Mouse (Mus musculus): Measurements from ENCODE around the gene Hdac9.

The Hdac9 gene

GRCm38 (mm10) chr12:34221014-34221413 lies 695.9 kb downstream of the Hdac9 start:
- DNase-seq (ENCODE audit: low read depth, low spot score) = no peak

GRCm38 (mm10) chr12:34220051-34220926 lies 696.6 kb downstream of the Hdac9 start:
- peak; percentile 9 for DNase-seq (ENCODE audit: low read depth, low spot score)

DNA sequence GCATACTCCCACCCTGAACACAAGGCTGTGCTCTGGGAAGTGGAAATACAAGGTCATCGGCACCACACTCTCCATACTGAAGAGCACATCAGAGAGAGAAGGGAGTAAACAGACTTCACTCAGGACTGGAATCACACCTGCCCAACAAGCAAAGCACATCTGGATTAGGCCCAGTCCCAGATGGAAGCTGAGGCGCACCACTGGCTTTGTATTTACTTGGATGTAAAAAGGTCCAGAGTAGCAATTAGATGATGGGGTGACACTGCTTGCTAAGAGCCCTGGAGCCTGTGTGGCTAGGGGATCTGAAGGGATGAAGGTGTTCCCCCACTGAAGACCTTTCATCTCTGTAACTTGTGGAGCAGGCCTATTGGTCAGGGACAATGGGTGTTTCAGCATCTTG lies 698.3 kb downstream of the Hdac9 start:
- DNase-seq (ENCODE audit: low read depth, low spot score) = no peak

- no peak for DNase-seq (ENCODE audit: low read depth, low spot score)
Measured at GRCm38 (mm10) chr12:34215023-34216020, 701.6 kb downstream of the Hdac9 start.

DNA sequence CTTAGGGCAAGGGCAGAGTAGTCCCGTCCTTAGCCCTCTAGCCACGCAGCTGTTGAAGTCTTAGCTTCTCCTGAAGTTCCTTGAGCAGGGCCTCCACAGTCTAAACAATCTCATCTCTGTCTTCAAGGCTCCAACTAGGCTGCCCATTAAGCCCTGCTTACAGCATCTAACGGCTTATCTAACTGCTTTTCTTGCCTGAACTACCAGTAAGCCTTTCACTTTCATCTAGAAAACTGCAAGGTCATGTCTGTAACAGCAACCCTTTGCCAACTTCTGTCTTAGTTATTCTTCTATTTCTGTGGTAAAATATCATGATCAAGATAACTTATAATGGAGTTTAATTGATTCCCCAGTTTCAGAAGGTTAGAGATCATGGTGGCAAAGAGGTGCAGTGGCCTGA lies 704.7 kb downstream of the Hdac9 start:
- no peak for DNase-seq (ENCODE audit: low read depth, low spot score)

GRCm38 (mm10) chr12:34201471-34201870 lies 715.4 kb downstream of the Hdac9 start:
- DNase-seq (ENCODE audit: low read depth, low spot score) = no peak

GRCm38 (mm10) chr12:34200030-34200446 lies 716.9 kb downstream of the Hdac9 start:
- DNase-seq (ENCODE audit: low read depth, low spot score) = no peak

DNA sequence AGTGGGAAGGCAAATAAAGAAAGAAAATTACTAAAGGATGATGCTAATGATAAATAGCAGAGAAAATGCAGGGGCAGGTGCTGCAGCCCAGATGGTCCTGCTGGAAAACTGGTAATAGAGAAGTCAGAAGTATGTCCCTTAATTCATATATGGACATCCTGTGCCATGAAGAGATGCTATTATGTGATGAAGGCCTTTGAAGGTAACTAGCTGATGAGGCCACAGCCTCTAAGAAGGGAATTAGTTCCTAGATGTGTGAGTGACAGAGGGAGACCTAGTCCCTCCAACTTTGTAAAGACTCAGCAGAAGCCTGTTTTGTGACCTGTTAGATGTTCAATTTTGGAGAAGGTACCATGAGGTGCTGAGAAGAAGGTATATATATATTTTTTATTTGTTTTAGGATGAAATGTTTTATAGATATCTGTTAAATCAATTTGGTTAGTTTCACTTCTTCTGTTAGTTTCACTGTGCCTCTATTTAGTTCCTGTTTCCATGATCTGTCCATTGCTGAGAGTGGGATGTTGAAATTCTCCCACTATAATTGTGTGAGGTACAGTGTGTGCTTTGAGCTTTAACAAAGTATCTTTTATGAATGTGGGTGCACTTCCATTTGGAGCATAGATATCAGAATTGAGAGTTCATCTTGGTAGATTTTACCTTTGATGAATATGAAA lies 721.6 kb downstream of the Hdac9 start:
- no peak for DNase-seq (ENCODE audit: low read depth, low spot score)

DNA sequence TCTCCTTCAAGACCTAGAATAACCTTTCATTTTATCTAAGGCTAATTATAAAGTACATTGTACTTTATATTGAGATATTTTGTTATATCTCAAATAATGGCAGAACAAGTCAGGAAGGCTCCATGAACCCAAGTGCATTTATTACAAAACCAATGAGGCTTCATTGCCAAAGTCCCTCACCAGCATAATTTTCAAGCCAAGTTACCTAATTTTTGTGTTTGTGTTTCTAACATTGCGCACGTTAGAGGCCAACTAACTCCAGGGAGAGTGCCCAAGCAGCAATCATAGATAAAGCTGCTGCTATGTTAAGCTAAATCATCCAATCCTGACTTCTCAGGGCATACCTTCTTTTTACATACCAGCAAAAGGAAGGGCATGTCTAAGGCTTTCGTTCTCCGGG lies 722.8 kb downstream of the Hdac9 start:
- no peak for DNase-seq (ENCODE audit: low read depth, low spot score)

DNA sequence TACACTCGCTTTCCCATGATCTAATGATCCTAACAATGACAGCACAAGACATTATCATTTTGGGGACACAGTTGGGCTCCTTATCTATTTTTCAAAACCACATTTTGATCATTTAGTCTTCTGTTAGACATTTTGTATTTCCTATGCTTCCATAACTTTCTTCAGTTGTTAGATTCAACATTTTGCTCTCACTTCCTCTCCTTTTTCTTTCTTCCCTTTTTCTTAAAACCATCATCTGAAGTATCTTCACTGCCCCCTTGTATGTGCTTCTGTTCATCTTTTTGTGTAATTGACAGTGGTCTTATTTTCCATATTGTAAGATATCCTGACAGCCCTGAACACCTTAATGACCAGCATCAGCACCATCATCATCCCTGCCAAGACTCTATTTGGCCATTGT lies 725.6 kb downstream of the Hdac9 start:
- no peak for DNase-seq (ENCODE audit: low read depth, low spot score)

DNA sequence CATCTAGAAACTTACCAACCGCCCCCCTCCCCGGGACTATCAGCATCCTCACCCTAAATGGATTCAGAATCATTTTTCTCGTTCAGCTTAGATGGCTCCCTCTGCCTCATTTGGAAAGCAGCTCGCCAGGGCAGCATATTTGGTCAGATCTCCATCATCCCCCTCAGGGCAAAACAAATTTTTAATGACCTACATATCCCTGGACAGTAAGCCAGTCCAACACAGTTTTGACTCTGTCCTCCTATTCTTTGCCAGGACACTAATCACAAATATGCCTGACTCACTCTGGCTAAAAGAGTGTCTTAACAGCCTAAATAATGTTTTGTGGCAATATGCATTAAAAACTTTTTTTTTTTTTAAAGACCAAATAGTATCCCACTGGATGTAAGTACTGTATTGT lies 738.0 kb downstream of the Hdac9 start:
- DNase-seq (ENCODE audit: low read depth, low spot score) = no peak

DNA sequence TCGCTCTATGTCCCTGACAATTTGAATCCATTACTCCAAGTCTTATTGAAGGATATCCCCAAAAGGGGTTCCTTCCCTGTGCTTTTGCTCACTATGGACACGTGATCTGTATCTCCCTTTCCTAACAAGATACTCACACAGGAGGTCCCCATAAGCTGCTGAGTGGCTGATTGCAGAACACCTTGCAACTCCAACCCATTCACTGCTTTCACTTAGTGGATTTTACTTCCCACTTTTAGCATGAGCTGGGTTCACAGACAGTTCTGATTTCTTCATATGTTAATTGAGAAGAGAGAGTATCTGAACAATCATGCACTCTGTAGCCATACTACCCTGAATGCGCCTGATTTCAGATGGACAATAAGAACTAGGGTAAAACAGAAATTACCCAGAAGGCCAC lies 740.1 kb downstream of the Hdac9 start:
- no peak for DNase-seq (ENCODE audit: low read depth, low spot score)

GRCm38 (mm10) chr12:34173036-34173435 lies 743.9 kb downstream of the Hdac9 start:
- DNase-seq (ENCODE audit: low read depth, low spot score) = no peak

- DNase-seq (ENCODE audit: low read depth, low spot score) = no peak
Measured at GRCm38 (mm10) chr12:34170601-34171000, 746.3 kb downstream of the Hdac9 start.

DNA sequence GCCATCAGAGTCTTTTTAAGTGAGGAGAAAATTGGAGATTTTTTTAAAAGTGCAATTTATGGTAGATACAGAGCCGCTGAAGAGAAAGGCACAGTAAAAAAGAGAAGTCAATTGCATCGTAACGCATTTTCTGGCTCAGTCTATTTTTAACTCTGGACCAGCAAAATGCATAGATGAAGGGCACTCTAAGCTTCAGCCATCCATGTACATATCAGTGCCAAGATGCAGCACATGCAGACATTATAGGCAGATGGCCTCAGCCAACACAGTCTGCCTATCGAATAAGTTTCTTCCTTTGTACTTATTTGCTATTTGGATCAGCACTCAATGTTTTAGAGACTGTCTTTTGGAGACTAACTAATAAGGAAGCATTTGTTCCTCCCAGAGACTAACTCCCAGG lies 751.2 kb downstream of the Hdac9 start:
- no peak for DNase-seq (ENCODE audit: low read depth, low spot score)

- DNase-seq (ENCODE audit: low read depth, low spot score) = no peak
Measured at GRCm38 (mm10) chr12:34156301-34156700, 760.6 kb downstream of the Hdac9 start.

DNA sequence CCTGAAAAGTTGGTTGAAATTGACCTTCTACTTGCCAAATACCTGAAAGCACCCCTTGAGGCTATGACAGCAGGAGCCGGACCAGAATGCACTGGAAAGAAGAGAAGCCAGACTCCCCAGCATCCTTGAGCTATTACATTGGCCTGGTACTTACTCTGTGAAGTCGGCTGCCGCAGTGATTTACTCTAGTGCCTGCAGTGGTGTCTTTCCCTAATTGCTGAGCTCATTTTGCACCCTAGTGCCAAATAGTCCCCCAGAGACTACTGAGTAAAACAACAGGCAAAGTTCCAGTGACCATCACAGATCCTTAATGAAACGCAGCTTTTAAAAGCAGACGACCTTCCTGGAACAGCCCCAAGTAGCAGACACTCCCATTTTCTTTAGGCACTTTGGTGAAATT lies 761.2 kb downstream of the Hdac9 start:
- no peak for DNase-seq (ENCODE audit: low read depth, low spot score)

DNA sequence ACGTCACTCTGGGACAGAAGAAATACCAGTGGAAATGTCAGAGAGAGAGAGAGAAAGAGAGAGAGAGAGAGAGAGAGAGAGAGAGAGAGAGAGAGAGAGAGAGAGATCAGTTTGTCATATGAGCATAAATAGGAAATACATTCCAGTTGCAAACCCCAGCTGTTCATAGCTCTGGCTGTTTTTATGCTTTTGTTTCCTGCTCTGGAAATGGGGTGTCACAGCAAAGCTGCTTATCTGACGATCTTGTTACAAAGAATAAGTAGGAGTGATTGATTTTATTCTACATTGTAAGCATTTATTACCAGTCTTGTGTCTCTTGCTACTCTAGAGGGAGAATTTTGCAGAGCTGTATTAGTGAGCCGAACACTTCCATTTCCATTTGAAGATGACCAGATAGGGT lies 762.1 kb downstream of the Hdac9 start:
- no peak for DNase-seq (ENCODE audit: low read depth, low spot score)

GRCm38 (mm10) chr12:34151336-34151735 lies 765.6 kb downstream of the Hdac9 start:
- DNase-seq (ENCODE audit: low read depth, low spot score) = no peak

DNA sequence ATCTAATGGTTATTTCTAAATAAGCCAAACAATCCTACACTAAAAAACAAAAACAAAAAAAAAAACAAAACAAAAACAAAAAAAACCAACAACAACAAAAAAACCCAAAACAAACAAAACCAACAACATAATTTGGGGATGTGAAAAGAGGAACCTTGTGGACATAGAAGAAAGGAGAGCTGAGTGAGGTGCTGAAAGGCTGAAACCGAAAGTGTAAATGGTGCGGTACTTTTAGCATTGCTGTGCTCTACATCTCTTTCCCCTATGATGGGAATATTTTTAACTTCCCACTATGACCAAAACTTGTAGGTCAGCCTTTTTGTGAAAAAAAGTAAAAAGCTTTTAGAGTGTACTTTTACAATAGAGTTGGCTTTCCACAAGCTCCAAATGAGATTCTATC lies 774.2 kb downstream of the Hdac9 start:
- DNase-seq (ENCODE audit: low read depth, low spot score) = no peak

DNA sequence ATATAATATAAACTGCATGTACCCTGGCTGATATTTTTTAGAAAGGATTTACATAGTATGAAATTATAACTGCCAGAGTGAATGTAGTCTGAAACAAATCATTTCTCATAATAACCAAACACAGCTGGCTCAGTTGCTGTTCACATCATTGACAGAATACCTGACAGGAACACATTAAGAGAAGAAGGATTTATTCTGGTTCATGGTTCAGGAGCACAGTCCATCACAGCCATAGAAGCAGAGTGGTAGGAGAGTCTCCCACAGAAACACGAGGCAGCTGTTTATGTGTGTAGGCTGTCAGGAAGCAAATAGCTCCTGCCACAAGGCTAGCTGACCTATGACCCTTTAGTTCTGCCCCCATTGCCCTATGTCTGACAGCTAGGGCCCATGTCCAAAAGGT lies 803.6 kb downstream of the Hdac9 start:
- DNase-seq (ENCODE audit: low read depth, low spot score) = no peak

GRCm38 (mm10) chr12:34092953-34093352 lies 823.9 kb downstream of the Hdac9 start:
- no peak for DNase-seq (ENCODE audit: low read depth, low spot score)
